Mouse (Mus musculus): ENCODE results near the gene Mst1r. TPM values are rescaled to one million over a fixed set of nuclear protein-coding genes. Genes with fewer than 3 reads are reported as not detected.
A peak's percentile ranks its signal among the peaks of the same experiment; 100 is the strongest.

The Mst1r gene
- total RNA-seq (2021) = 1 to 10 TPM in 1 of 2 experiments, under 1 TPM in 1; 0.81 to 2.6 TPM

GRCm38 (mm10) chr9:107906252-107906966, at the start of gene Mst1r:
Gene Mst1r (plus strand): TSS chr9:107906873.
- DNase-seq (ENCODE audit: low spot score in 2 of 2) = no peak
- intact Hi-C loops (cut with DNase I) = no loop called here

- intact Hi-C loops (cut with DNase I) = no loop called here
- no peak for DNase-seq (ENCODE audit: low spot score in 2 of 2)
These were observed 48.3 kb upstream of the Mst1r start for GRCm38 (mm10) chr9:107858343-107858742.

- intact Hi-C loops (cut with DNase I) = no loop called here
- DNase-seq (ENCODE audit: low spot score in 2 of 2) = no peak
These were observed 42.2 kb upstream of the Mst1r start for GRCm38 (mm10) chr9:107864493-107864892.

GRCm38 (mm10) chr9:107866081-107866480, 40.6 kb upstream of the Mst1r start:
- DNase-seq (ENCODE audit: low spot score in 2 of 2) = no peak
- intact Hi-C loops (cut with DNase I) = no loop called here

- intact Hi-C loops (cut with DNase I) = loop anchor here (2.0 kb wide), 1 partner anchor 16 kb away; the partner anchor contains the start of gene Mon1a
- peak; percentile 97 to 98 for DNase-seq (ENCODE audit: low spot score in 2 of 2)
These were observed 34.1 kb upstream of the Mst1r start for GRCm38 (mm10) chr9:107872350-107873098.

GRCm38 (mm10) chr9:107873137-107873536, 33.5 kb upstream of the Mst1r start, which contains the start of gene Rbm6:
Gene Rbm6 (minus strand): TSS chr9:107873237.
- DNase-seq (ENCODE audit: low spot score in 2 of 2) = no peak
- intact Hi-C loops (cut with DNase I) = loop anchor here (2.0 kb wide), 1 partner anchor 16 kb away; the partner anchor contains the start of gene Mon1a

GRCm38 (mm10) chr9:107880411-107880810, 26.3 kb upstream of the Mst1r start:
- no peak for DNase-seq (ENCODE audit: low spot score in 2 of 2)
- intact Hi-C loops (cut with DNase I) = no loop called here

GRCm38 (mm10) chr9:107887804-107888266, 18.8 kb upstream of the Mst1r start, which contains the start of gene Mon1a:
Gene Mon1a (plus strand): TSS chr9:107888151.
- peak; percentile 88 to 89 for DNase-seq (ENCODE audit: low spot score in 2 of 2)

GRCm38 (mm10) chr9:107888267-107888850, 18.3 kb upstream of the Mst1r start:
- no peak for DNase-seq (ENCODE audit: low spot score in 2 of 2)
- intact Hi-C loops (cut with DNase I) = loop anchor here (2.0 kb wide), 1 partner anchor 16 kb away; the partner anchor contains the start of gene Rbm6

More at GRCm38 (mm10) chr9:107887804-107888266, 18.8 kb upstream of the Mst1r start, which contains the start of gene Mon1a:
- intact Hi-C loops (cut with DNase I) = loop anchor here (2.0 kb wide), 1 partner anchor 15 kb away; the partner anchor contains the start of gene Rbm6

- intact Hi-C loops (cut with DNase I) = no loop called here
- DNase-seq (ENCODE audit: low spot score in 2 of 2) = no peak
These were observed 16.4 kb upstream of the Mst1r start for GRCm38 (mm10) chr9:107890260-107890659.

- DNase-seq (ENCODE audit: low spot score in 2 of 2) = no peak
- intact Hi-C loops (cut with DNase I) = no loop called here
These were observed 15.7 kb upstream of the Mst1r start for GRCm38 (mm10) chr9:107891023-107891422.

- intact Hi-C loops (cut with DNase I) = no loop called here
- no peak for DNase-seq (ENCODE audit: low spot score in 2 of 2)
These were observed 8.1 kb upstream of the Mst1r start for GRCm38 (mm10) chr9:107898563-107898962.

- DNase-seq (ENCODE audit: low spot score in 2 of 2) = no peak
- intact Hi-C loops (cut with DNase I) = loop anchor here (5.0 kb wide), 2 partner anchors 147 to 167 kb away; partner anchors contain the start of gene Gmppb
These were observed 6.8 kb upstream of the Mst1r start for GRCm38 (mm10) chr9:107899855-107900254.

GRCm38 (mm10) chr9:107900840-107901626, 5.6 kb upstream of the Mst1r start:
- DNase-seq (ENCODE audit: low spot score in 2 of 2) = peak; percentile 81 to 84
- intact Hi-C loops (cut with DNase I) = loop anchor here (5.0 kb wide), 2 partner anchors 146 to 166 kb away; partner anchors contain the start of gene Gmppb

- no peak for DNase-seq (ENCODE audit: low spot score in 2 of 2)
- intact Hi-C loops (cut with DNase I) = loop anchor here (5.0 kb wide), 2 partner anchors 146 to 166 kb away; partner anchors contain the start of gene Gmppb
These were observed 5.1 kb upstream of the Mst1r start for GRCm38 (mm10) chr9:107901627-107901914.

GRCm38 (mm10) chr9:107904726-107905125, 1.9 kb upstream of the Mst1r start:
- DNase-seq (ENCODE audit: low spot score in 2 of 2) = peak; percentile 82 to 86
- intact Hi-C loops (cut with DNase I) = loop anchor here (1.0 to 5.0 kb wide), 3 partner anchors 58 to 163 kb away; partner anchors contain the start of gene Gmppb

- intact Hi-C loops (cut with DNase I) = no loop called here
- no peak for DNase-seq (ENCODE audit: low spot score in 2 of 2)
These were observed 511 bp downstream of the Mst1r start for GRCm38 (mm10) chr9:107906967-107907800.

- no peak for DNase-seq (ENCODE audit: low spot score in 2 of 2)
- intact Hi-C loops (cut with DNase I) = no loop called here
These were observed 1.1 kb downstream of the Mst1r start for GRCm38 (mm10) chr9:107907801-107908120.
